Mouse (Mus musculus) heart, embryonic 16.5 days (tissue): ENCODE results near the gene Pla2g1b. TPM values are rescaled to one million over a fixed set of nuclear protein-coding genes. Genes with fewer than 3 reads are reported as not detected.
"Not testable (repeated sequence)": the region's sequence is repeated elsewhere in the genome, so short reads cannot be mapped to it uniquely, and the experiment has no call there.

Source experiments
- ATAC-seq: fragments of 200-750 bp; cut with Nextera tagmentation; replicated peaks from 2 replicates; pipeline ENCODE4 v1.8.0; 2017; ENCODE audit warnings: moderate number of reproducible peaks; ENCODE audit not compliant: insufficient read depth, low FRiP score; ENCODE audit errors: extremely low read depth
- H3K27ac ChIP-seq: fragments of 300-500 bp; sonication (generic); 2 replicates; pipeline ENCODE4 v1.5.1; 2014; ENCODE audit warnings: mild to moderate bottlenecking, low read length, control low read depth, moderate library complexity
- H3K27me3 ChIP-seq: fragments of 300-500 bp; sonication (generic); 2 replicates; pipeline ENCODE4 v1.6.1; 2014; ENCODE audit warnings: low read length, mixed read lengths; ENCODE audit not compliant: control insufficient read depth, insufficient read depth
- H3K36me3 ChIP-seq: fragments of 300-500 bp; sonication (generic); 2 replicates; pipeline ENCODE4 v1.6.1; 2014; ENCODE audit not compliant: control insufficient read depth, insufficient read depth
- H3K4me1 ChIP-seq: fragments of 300-500 bp; sonication (generic); 2 replicates; pipeline ENCODE4 v1.6.1; 2014; ENCODE audit warnings: low read length, mixed read lengths; ENCODE audit not compliant: control insufficient read depth, insufficient read depth
- H3K4me2 ChIP-seq: fragments of 300-500 bp; sonication (generic); 2 replicates; pipeline ENCODE4 v1.6.1; 2014; ENCODE audit warnings: low read depth, mild to moderate bottlenecking, control low read depth, low read length
- H3K4me3 ChIP-seq: fragments of 300-500 bp; sonication (generic); 2 replicates; pipeline ENCODE4 v1.5.1; 2014; ENCODE audit warnings: mild to moderate bottlenecking, control low read depth, low read length
- H3K9ac ChIP-seq: fragments of 300-500 bp; sonication (generic); 2 replicates; pipeline ENCODE4 v1.6.1; 2014; ENCODE audit warnings: low read length, control low read depth
- H3K9me3 ChIP-seq: fragments of 300-500 bp; sonication (generic); replicated peaks from 2 replicates; pipeline ENCODE4 v1.6.1; 2016; ENCODE audit warnings: low read length; ENCODE audit not compliant: control insufficient read depth
- WGBS: fragments of 180-500 bp; shearing (Covaris S2); extraction: QIAGEN DNeasy Blood & Tissue Kit; methylation state at CpG from one replicate; pipeline ENCODE4 v1.1.7; 2014; 5-methylcytosine and 5-hydroxymethylcytosine counted together
- polyA plus RNA-seq: library from polyadenylated mRNA; unstranded; fragments of >200 nt; fragmentation: Nextera tagmentation; extraction: Ambion mirVana; gene quantifications from 2 replicates; pipeline ENCODE4 v1.2.1, GENCODE M21; 2015

Gene Pla2g1b
- polyA plus RNA-seq, 1 experiment from 2014 or later = 0.46 TPM

DNA sequence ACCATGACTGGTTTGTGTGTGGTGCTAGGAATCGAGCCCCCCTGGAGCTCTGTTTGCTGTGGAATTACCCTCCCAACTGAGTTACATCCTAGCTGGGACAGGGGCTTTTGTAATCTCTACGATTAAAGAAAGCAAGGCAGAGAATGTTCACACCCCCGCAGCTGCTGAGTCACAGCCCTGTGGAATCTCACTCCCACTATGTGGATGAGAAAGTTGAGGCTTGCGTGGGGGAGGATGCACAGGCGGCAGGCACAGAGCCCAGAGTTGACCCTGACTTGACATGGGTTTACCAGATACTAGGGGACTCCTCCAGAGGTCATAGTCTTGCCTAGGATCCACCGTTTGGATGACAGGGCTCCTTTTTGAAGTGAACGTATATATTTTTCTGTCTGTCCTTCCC lies 31.0 kb downstream of the Pla2g1b start:
- H3K4me2 ChIP-seq = no peak overlapping the region
- H3K36me3 ChIP-seq = no peaks in the 10 kb centered on the region
- H3K27me3 ChIP-seq = no peaks in the 10 kb centered on the region
- WGBS = 69% methylated on average over 7 of the region's 7 CpGs
- ATAC-seq = no peak
- H3K9me3 ChIP-seq = no peaks in the 10 kb centered on the region
- peaks cover 12% of the 10 kb centered on the region for H3K4me1 ChIP-seq
- H3K4me3 ChIP-seq = no peak overlapping the region
- no peak overlapping the region for H3K9ac ChIP-seq
- H3K27ac ChIP-seq = no peak overlapping the region

GRCm38 (mm10) chr5:115498307-115499240 lies 32.5 kb downstream of the Pla2g1b start:
- ATAC-seq = no peak
- 52% methylated on average over 9 of the region's 9 CpGs for WGBS
- H3K9ac ChIP-seq = no peak overlapping the region
- H3K27ac ChIP-seq = no peak overlapping the region
- no peaks in the 10 kb centered on the region for H3K9me3 ChIP-seq
- H3K36me3 ChIP-seq = no peaks in the 10 kb centered on the region
- no peaks in the 10 kb centered on the region for H3K27me3 ChIP-seq
- H3K4me3 ChIP-seq = no peak overlapping the region
- no peak overlapping the region for H3K4me2 ChIP-seq
- H3K4me1 ChIP-seq = peaks cover 4% of the 10 kb centered on the region; the same call in 1 of the 2 replicates

GRCm38 (mm10) chr5:115500383-115500935 lies 34.4 kb downstream of the Pla2g1b start:
- no peak overlapping the region for H3K9ac ChIP-seq
- ATAC-seq = no peak
- no peak overlapping the region for H3K4me2 ChIP-seq
- no peaks in the 10 kb centered on the region for H3K27me3 ChIP-seq
- H3K36me3 ChIP-seq = no peaks in the 10 kb centered on the region
- WGBS = 72% methylated on average over 12 of the region's 12 CpGs
- H3K27ac ChIP-seq = no peak overlapping the region
- no peaks in the 10 kb centered on the region for H3K4me1 ChIP-seq
- H3K9me3 ChIP-seq = no peaks in the 10 kb centered on the region
- H3K4me3 ChIP-seq = no peak overlapping the region

DNA sequence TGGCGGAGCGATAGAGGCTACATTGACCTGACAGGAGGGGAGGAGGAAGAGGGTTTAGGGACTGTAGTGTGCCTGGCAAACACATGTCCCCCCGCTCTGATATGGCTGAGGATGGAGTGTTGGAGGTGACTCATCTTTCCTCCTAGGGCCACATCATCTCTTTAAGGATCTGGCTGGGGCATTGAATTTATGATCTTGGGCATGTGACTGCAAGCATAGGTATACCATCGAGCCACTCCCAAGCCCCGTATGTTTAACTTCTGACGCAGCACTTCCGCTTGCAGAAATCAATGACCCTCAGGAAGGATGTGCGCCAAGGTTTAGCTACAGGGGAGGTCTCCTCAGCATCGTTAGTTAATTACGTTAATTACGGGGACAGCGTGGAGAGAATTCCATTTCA lies 37.0 kb downstream of the Pla2g1b start:
- Histone ChIP-seq H3K4me3 (no peak overlapping the region), H3K4me2 (no peak overlapping the region), H3K9me3 (no peaks in the 10 kb centered on the region), H3K4me1 (peaks cover 10% of the 10 kb centered on the region), H3K27me3 (no peaks in the 10 kb centered on the region), H3K36me3 (no peaks in the 10 kb centered on the region), H3K9ac (no peak overlapping the region), H3K27ac (no peak overlapping the region)
- ATAC-seq = no peak
- 50% methylated on average over 12 of the region's 12 CpGs for WGBS

GRCm38 (mm10) chr5:115505617-115506016 lies 39.6 kb downstream of the Pla2g1b start:
- not testable (repeated sequence) for H3K9ac ChIP-seq, H3K36me3 ChIP-seq, H3K4me3 ChIP-seq, H3K27ac ChIP-seq, H3K9me3 ChIP-seq, ATAC-seq, H3K4me2 ChIP-seq, H3K27me3 ChIP-seq
- WGBS = 68% methylated on average over 4 of the region's 4 CpGs
- peaks cover 33% of the 10 kb centered on the region for H3K4me1 ChIP-seq

DNA sequence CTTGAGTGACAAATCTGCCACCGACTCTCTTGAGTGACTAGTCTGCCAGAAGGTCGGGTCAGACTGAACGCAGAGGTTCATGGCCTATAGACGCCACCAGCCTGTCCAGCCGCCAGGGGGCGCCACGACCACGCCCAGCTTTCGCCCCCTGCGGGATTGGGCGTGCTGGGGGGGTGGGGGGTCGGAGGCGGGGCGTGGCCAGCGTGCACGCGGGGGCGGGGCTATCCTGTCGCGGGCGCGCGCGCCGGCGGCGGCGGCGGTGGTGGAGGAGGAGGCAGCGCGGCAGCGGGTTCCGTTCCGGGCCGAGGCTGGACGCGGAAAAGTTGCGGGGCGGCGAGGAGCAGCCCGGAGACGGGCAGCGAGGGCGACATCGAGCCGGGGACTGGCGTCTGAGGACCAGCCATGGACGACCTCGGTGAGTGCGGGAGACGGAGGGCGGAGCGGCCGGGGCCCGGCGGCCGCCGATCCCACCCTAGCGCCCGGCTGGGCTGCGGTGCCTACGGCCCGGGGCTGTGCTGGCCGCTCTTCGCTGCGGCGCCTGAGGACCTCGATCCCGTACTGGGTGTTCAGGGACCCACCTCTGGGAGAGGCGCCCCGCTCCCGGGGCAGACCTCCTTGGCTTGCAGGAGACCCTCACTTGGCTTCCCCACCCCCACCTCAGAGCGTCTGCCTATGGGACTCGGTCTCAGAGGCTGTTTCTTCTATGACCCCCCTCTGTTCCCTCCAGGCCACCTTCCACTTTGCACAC lies 40.6 kb downstream of the Pla2g1b start, which contains the start of gene Pxn:
Gene Pxn (plus strand): TSS at position 223 of the 748 bp plus-strand sequence.
- Histone ChIP-seq H3K9ac (peak within 1 kb of the TSS; percentile 92), H3K27ac (peak within 1 kb of the TSS; percentile 78)
- under 1% methylated on average over 72 of the region's 74 CpGs for WGBS

DNA sequence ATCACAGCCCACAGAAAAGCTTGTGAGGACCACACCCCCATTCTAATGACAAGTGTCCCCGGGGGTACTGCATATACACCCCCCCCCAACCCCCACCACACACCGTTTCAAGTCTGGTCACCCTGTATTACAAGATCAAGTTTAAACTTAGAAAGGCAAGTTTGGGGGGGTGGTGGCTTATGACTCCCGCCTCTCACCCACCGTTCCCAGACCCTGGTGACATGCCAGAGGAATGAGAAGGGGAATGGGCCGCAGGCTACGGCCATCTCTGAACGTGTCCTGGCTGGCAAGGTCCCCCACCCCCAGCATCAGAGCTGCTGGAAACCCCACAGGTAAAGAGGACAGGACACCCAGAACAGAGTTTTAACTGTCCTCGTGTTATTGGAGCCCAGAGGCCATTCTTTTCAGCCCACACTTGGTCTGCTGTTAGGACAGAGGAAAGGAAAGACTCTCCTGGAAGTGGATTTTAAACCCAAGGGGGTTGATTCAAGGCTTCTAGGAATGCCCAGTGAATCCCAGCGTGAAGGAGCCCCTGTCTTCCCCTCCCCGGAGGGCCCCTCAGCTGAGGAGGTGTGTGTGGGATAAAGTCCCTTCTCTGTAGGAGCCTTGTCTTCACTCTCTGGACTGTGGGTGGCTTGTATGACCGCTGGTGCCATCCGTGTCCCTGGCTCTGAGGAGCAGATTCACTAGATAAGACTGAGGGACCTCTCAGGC lies 41.4 kb downstream of the Pla2g1b start:
- Histone ChIP-seq H3K4me1 (peaks cover 33% of the 10 kb centered on the region), H3K27ac (peak overlapping the region; percentile 78), H3K4me2 (peak overlapping the region; percentile 87), H3K4me3 (peak overlapping the region; percentile 88), H3K9ac (peak overlapping the region; percentile 92), H3K36me3 (no peaks in the 10 kb centered on the region; the same call in 1 of the 2 replicates), H3K27me3 (no peaks in the 10 kb centered on the region), H3K9me3 (no peaks in the 10 kb centered on the region)
- WGBS = 13% methylated on average over 12 of the region's 12 CpGs
- ATAC-seq = no peak

More for the DNA sequence above, 40.6 kb downstream of the Pla2g1b start, which contains the start of gene Pxn:
- H3K36me3 ChIP-seq = no peaks in the 10 kb centered on the region
- H3K27me3 ChIP-seq = no peaks in the 10 kb centered on the region
- peaks cover 33% of the 10 kb centered on the region for H3K4me1 ChIP-seq
- no peaks in the 10 kb centered on the region for H3K9me3 ChIP-seq
- H3K4me2 ChIP-seq = peak within 1 kb of the TSS; percentile 87
- peak within 1 kb of the TSS; percentile 88 for H3K4me3 ChIP-seq
- peak; percentile 83 for ATAC-seq

- WGBS = 34% methylated on average over 18 of the region's 18 CpGs
- peak overlapping the region; percentile 92 for H3K9ac ChIP-seq
- peak overlapping the region; percentile 78 for H3K27ac ChIP-seq
- H3K9me3 ChIP-seq = no peaks in the 10 kb centered on the region
- H3K4me3 ChIP-seq = peak overlapping the region; percentile 88
- H3K4me1 ChIP-seq = peaks cover 33% of the 10 kb centered on the region
- H3K4me2 ChIP-seq = peak overlapping the region; percentile 87
- ATAC-seq = 0 out of 2 replicates have a peak, but pooled peaks have one; percentile 14
- H3K36me3 ChIP-seq = peaks cover 2% of the 10 kb centered on the region; the same call in 1 of the 2 replicates
- H3K27me3 ChIP-seq = no peaks in the 10 kb centered on the region
Measured at GRCm38 (mm10) chr5:115507981-115508858, 42.2 kb downstream of the Pla2g1b start.
